Mouse (Mus musculus) kidney, embryonic 15.5 days (tissue): ENCODE measurements around the gene Tagln. TPM values are rescaled to one million over a fixed set of nuclear protein-coding genes. Genes with fewer than 3 reads are reported as not detected.

ENCODE experiments used
- ATAC-seq: fragments of 200-750 bp; cut with Nextera tagmentation; replicated peaks from 2 replicates; pipeline ENCODE4 v1.8.0; 2017; ENCODE audit warnings: moderate TSS enrichment; ENCODE audit not compliant: low FRiP score
- H3K27ac ChIP-seq: fragments of 300-500 bp; sonication (generic); 2 replicates; pipeline ENCODE4 v1.5.1; 2015; ENCODE audit warnings: mild to moderate bottlenecking, inconsistent platforms
- H3K27me3 ChIP-seq: fragments of 300-500 bp; sonication (generic); 2 replicates; pipeline ENCODE4 v1.6.1; 2015; ENCODE audit warnings: inconsistent platforms
- H3K36me3 ChIP-seq: fragments of 300-500 bp; sonication (generic); 2 replicates; pipeline ENCODE4 v1.6.1; 2015; ENCODE audit warnings: inconsistent platforms
- H3K4me1 ChIP-seq: fragments of 300-500 bp; sonication (generic); 2 replicates; pipeline ENCODE4 v1.6.1; 2015; ENCODE audit warnings: inconsistent platforms
- H3K4me2 ChIP-seq: fragments of 300-500 bp; sonication (generic); 2 replicates; pipeline ENCODE4 v1.6.1; 2015; ENCODE audit warnings: moderate library complexity, mild to moderate bottlenecking, inconsistent platforms
- H3K4me3 ChIP-seq: fragments of 300-500 bp; sonication (generic); replicated peaks from 2 replicates; pipeline ENCODE4 v1.5.1; 2015; ENCODE audit warnings: mild to moderate bottlenecking, inconsistent platforms
- H3K9ac ChIP-seq: fragments of 300-500 bp; sonication (generic); 2 replicates; pipeline ENCODE4 v1.6.1; 2015; ENCODE audit warnings: mild to moderate bottlenecking, inconsistent platforms
- H3K9me3 ChIP-seq: fragments of 300-500 bp; sonication (generic); replicated peaks from 2 replicates; pipeline ENCODE4 v1.6.1; 2016; ENCODE audit warnings: inconsistent platforms
- WGBS: fragments of 180-500 bp; shearing (Covaris S2); methylation state at CpG from one replicate; pipeline ENCODE4 v1.1.7; 2015; ENCODE audit warnings: mixed read lengths; 5-methylcytosine and 5-hydroxymethylcytosine counted together
- polyA plus RNA-seq: library from polyadenylated mRNA; unstranded; fragments of >200 nt; fragmentation: Nextera tagmentation; extraction: Ambion mirVana; gene quantifications from 2 replicates; pipeline ENCODE4 v1.2.1, GENCODE M21; 2015

Tagln gene
- 56.4 and 108 TPM in 2 replicates for polyA plus RNA-seq

- H3K9ac ChIP-seq, result 0 out of 2 replicates have a peak within 1 kb of the TSS, but pooled peaks have one; percentile 7
- peak; percentile 44 for ATAC-seq
- H3K4me3 ChIP-seq, result peak within 1 kb of the TSS; percentile 29
- peaks cover 23% of the 10 kb centered on the region for H3K4me1 ChIP-seq
- peak within 1 kb of the TSS; percentile 41; the same call in 1 of the 2 replicates for H3K27ac ChIP-seq
- WGBS, result 2% methylated on average over 21 of the region's 21 CpGs
- H3K9me3 ChIP-seq, result no peaks in the 10 kb centered on the region
- H3K27me3 ChIP-seq, result peaks cover 4% of the 10 kb centered on the region
- H3K36me3 ChIP-seq, result peaks cover 31% of the 10 kb centered on the region
- H3K4me2 ChIP-seq, result peak within 1 kb of the TSS; percentile 60
These were observed at the start of gene Tagln for GRCm38 (mm10) chr9:45935628-45936210. TSS of gene Tagln (minus strand) at chr9:45936058.

- H3K4me1 ChIP-seq, result peaks cover 28% of the 10 kb centered on the region
- ATAC-seq, result peak; percentile 71
- H3K9me3 ChIP-seq, result no peaks in the 10 kb centered on the region
- peak overlapping the region; percentile 90 for H3K27ac ChIP-seq
- peak overlapping the region; percentile 88 for H3K9ac ChIP-seq
- peak overlapping the region; percentile 70 for H3K4me2 ChIP-seq
- H3K27me3 ChIP-seq, result no peaks in the 10 kb centered on the region
- H3K36me3 ChIP-seq, result 0 out of 2 replicates have a peak, but pooled peaks cover 3% of the 10 kb centered on the region
- peak overlapping the region; percentile 82 for H3K4me3 ChIP-seq
- 2% methylated on average over 4 of the region's 4 CpGs for WGBS
These were observed 49.3 kb upstream of the Tagln start for GRCm38 (mm10) chr9:45985229-45985567.

GRCm38 (mm10) chr9:45984409-45985228, 48.8 kb upstream of the Tagln start:
- Histone ChIP-seq H3K4me3 (peak overlapping the region; percentile 82), H3K4me1 (peaks cover 32% of the 10 kb centered on the region), H3K27me3 (no peaks in the 10 kb centered on the region), H3K27ac (peak overlapping the region; percentile 90), H3K4me2 (peak overlapping the region; percentile 70), H3K9me3 (no peaks in the 10 kb centered on the region), H3K36me3 (0 out of 2 replicates have a peak, but pooled peaks cover 3% of the 10 kb centered on the region), H3K9ac (peak overlapping the region; percentile 88)
- WGBS, result under 1% methylated on average over 58 of the region's 76 CpGs
- ATAC-seq, result peak; percentile 93

GRCm38 (mm10) chr9:45983676-45984408, 48.0 kb upstream of the Tagln start:
- Histone ChIP-seq H3K4me1 (peaks cover 32% of the 10 kb centered on the region), H3K27ac (peak overlapping the region; percentile 90), H3K4me2 (peak overlapping the region; percentile 70), H3K9ac (peak overlapping the region; percentile 88), H3K4me3 (peak overlapping the region; percentile 82), H3K36me3 (0 out of 2 replicates have a peak, but pooled peaks cover 3% of the 10 kb centered on the region), H3K27me3 (no peaks in the 10 kb centered on the region), H3K9me3 (no peaks in the 10 kb centered on the region)
- ATAC-seq, result no peak
- WGBS, result under 1% methylated on average over 23 of the region's 23 CpGs

GRCm38 (mm10) chr9:45981331-45981730, 45.5 kb upstream of the Tagln start:
- Histone ChIP-seq H3K36me3 (peaks cover 14% of the 10 kb centered on the region; the same call in 1 of the 2 replicates), H3K27ac (no peak overlapping the region), H3K4me3 (no peak overlapping the region), H3K27me3 (no peaks in the 10 kb centered on the region), H3K9me3 (no peaks in the 10 kb centered on the region), H3K9ac (no peak overlapping the region), H3K4me1 (peaks cover 32% of the 10 kb centered on the region), H3K4me2 (no peak overlapping the region)
- ATAC-seq, result no peak

GRCm38 (mm10) chr9:45980611-45981010, 44.8 kb upstream of the Tagln start:
- no peak for ATAC-seq
- Histone ChIP-seq H3K27me3 (no peaks in the 10 kb centered on the region), H3K4me2 (no peak overlapping the region), H3K4me3 (no peak overlapping the region), H3K36me3 (peaks cover 20% of the 10 kb centered on the region), H3K9me3 (no peaks in the 10 kb centered on the region), H3K27ac (no peak overlapping the region), H3K9ac (no peak overlapping the region), H3K4me1 (peaks cover 32% of the 10 kb centered on the region)
- WGBS, result 92% methylated on average over 1 of the region's 1 CpGs

- Histone ChIP-seq H3K9me3 (no peaks in the 10 kb centered on the region), H3K4me2 (no peak overlapping the region), H3K27me3 (no peaks in the 10 kb centered on the region), H3K9ac (no peak overlapping the region), H3K4me3 (no peak overlapping the region), H3K36me3 (peaks cover 27% of the 10 kb centered on the region), H3K27ac (no peak overlapping the region), H3K4me1 (peaks cover 27% of the 10 kb centered on the region)
- ATAC-seq, result no peak
- WGBS, result 99% methylated on average over 2 of the region's 2 CpGs
These were observed 43.9 kb upstream of the Tagln start for GRCm38 (mm10) chr9:45979778-45980177.

GRCm38 (mm10) chr9:45976884-45977283, 41.0 kb upstream of the Tagln start:
- peaks cover 52% of the 10 kb centered on the region for H3K36me3 ChIP-seq
- H3K27me3 ChIP-seq, result no peaks in the 10 kb centered on the region
- H3K27ac ChIP-seq, result no peak overlapping the region
- H3K9ac ChIP-seq, result no peak overlapping the region
- 0 out of 2 replicates have a peak, but pooled peaks cover 10% of the 10 kb centered on the region for H3K4me1 ChIP-seq
- WGBS, result 92% methylated on average over 2 of the region's 2 CpGs
- ATAC-seq, result no peak
- H3K9me3 ChIP-seq, result no peaks in the 10 kb centered on the region
- H3K4me3 ChIP-seq, result no peak overlapping the region
- H3K4me2 ChIP-seq, result no peak overlapping the region

GRCm38 (mm10) chr9:45963577-45963976, 27.7 kb upstream of the Tagln start:
- Histone ChIP-seq H3K4me3 (no peak overlapping the region), H3K9ac (no peak overlapping the region), H3K4me2 (no peak overlapping the region), H3K4me1 (no peaks in the 10 kb centered on the region), H3K9me3 (no peaks in the 10 kb centered on the region), H3K27ac (no peak overlapping the region), H3K27me3 (no peaks in the 10 kb centered on the region), H3K36me3 (peaks cover 78% of the 10 kb centered on the region)
- no peak for ATAC-seq
- WGBS, result 91% methylated on average over 6 of the region's 6 CpGs

- 0 out of 2 replicates have a peak, but pooled peaks cover 4% of the 10 kb centered on the region for H3K4me1 ChIP-seq
- no peaks in the 10 kb centered on the region for H3K27me3 ChIP-seq
- no peak overlapping the region for H3K4me2 ChIP-seq
- no peaks in the 10 kb centered on the region for H3K9me3 ChIP-seq
- H3K4me3 ChIP-seq, result no peak overlapping the region
- H3K9ac ChIP-seq, result no peak overlapping the region
- ATAC-seq, result no peak
- peaks cover 63% of the 10 kb centered on the region for H3K36me3 ChIP-seq
- H3K27ac ChIP-seq, result no peak overlapping the region
- 81% methylated on average over 2 of the region's 2 CpGs for WGBS
These were observed 26.0 kb upstream of the Tagln start for GRCm38 (mm10) chr9:45961855-45962254.

GRCm38 (mm10) chr9:45959661-45960060, 23.8 kb upstream of the Tagln start:
- H3K9me3 ChIP-seq, result no peaks in the 10 kb centered on the region
- peaks cover 42% of the 10 kb centered on the region for H3K36me3 ChIP-seq
- ATAC-seq, result no peak
- H3K27ac ChIP-seq, result no peak overlapping the region
- no peaks in the 10 kb centered on the region for H3K27me3 ChIP-seq
- H3K4me2 ChIP-seq, result no peak overlapping the region
- no peak overlapping the region for H3K9ac ChIP-seq
- H3K4me1 ChIP-seq, result peaks cover 12% of the 10 kb centered on the region
- H3K4me3 ChIP-seq, result no peak overlapping the region
- WGBS, result 82% methylated on average over 7 of the region's 7 CpGs

GRCm38 (mm10) chr9:45958851-45959250, 23.0 kb upstream of the Tagln start:
- H3K27ac ChIP-seq, result peak overlapping the region; percentile 59
- no peak overlapping the region for H3K9ac ChIP-seq
- H3K4me2 ChIP-seq, result no peak overlapping the region
- no peak for ATAC-seq
- H3K27me3 ChIP-seq, result no peaks in the 10 kb centered on the region
- peaks cover 17% of the 10 kb centered on the region for H3K4me1 ChIP-seq
- peaks cover 34% of the 10 kb centered on the region for H3K36me3 ChIP-seq
- no peak overlapping the region for H3K4me3 ChIP-seq
- H3K9me3 ChIP-seq, result no peaks in the 10 kb centered on the region
- WGBS, result 52% methylated on average over 4 of the region's 4 CpGs
